Mouse (Mus musculus): ENCODE measurements around the gene Tpm3. TPM values are rescaled to one million over a fixed set of nuclear protein-coding genes. Genes with fewer than 3 reads are reported as not detected.

Tpm3 gene
- total and polyA plus RNA-seq, 3 experiments: 42.2 to 48.9 (median 44.5) TPM

- Histone ChIP-seq H3K27ac (peak overlapping the region; percentile 98), H3K9ac (ENCODE audit: low read depth, low read length) (peak overlapping the region; percentile 80), H3K79me2 (replicated peaks; ENCODE audit: control insufficient read depth, insufficient read depth, low read length) (peaks cover 7% of the 10 kb centered on the region; the same call in 1 of the 2 replicates), H3K4me1 (ENCODE audit: control insufficient read depth, insufficient read depth, low read length) (peaks cover 27% of the 10 kb centered on the region), H3K4me3 (peak overlapping the region; percentile 79), H3K27me3 (ENCODE audit: control insufficient read depth, insufficient read depth, low read length) (no peaks in the 10 kb centered on the region), H3K36me3 (ENCODE audit: control insufficient read depth, insufficient read depth, low read length) (peaks cover 17% of the 10 kb centered on the region)
- TF ChIP-seq EP300 (IDR thresholded peaks at IDR 0.05; ENCODE audit: insufficient read depth, low read depth, low read length): no peak
- intact Hi-C loops (cut with DNase I): no loop called here
- WGBS: 0% methylated on average over 6 of the region's 6 CpGs
- no peak for DNase-seq
Measured at GRCm38 (mm10) chr3:90080498-90080863, 8.0 kb downstream of the Tpm3 start.

DNA sequence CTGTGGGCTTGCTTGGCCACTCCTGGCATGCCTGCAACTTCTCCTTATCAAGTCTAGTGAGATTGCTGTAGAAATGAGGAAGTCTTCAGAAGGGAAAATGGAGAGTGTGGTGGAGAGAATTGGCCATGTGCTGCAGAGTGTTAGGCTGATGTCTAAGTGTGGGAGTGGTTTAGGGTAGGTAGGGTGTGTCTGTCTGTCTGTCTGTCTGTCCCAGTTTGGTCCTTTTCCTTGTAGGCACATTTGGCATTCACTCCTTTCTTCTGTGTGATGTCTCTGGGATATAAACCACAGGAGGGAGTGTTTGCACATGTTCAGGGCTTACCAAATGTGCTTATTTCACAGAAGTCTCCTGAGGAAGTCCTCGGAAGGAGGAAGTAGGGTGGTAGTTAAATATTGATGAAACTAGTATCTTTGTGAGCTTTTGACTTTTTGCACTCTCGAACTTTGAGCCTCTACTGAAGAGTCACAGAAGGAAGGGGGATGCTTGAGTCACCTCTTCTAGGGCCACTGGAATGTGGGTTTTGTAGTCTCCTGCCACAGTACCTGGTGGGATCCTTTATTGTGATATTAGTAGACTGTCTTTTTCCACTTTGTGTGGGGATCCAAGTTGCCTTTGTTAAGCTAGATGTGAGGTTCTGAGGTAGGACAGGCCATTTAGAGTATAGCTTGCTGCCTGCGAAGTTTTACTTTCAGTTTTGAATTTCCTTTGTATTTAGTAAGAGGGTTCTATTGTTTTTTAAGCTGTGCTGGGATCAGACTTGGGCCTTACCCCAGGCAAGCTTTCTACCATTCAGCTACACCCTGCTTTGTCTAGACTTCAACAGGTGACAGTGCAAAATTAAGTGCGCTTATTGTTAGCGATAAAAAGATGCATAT lies 9.2 kb downstream of the Tpm3 start:
- peak in 1 of 2 experiments; percentile 42 for DNase-seq
- peaks cover 31% of the 10 kb centered on the region for H3K4me1 ChIP-seq (ENCODE audit: control insufficient read depth, insufficient read depth, low read length)
- WGBS: 34% methylated on average over 5 of the region's 5 CpGs
- intact Hi-C loops (cut with DNase I): no loop called here
- peaks cover 9% of the 10 kb centered on the region for H3K79me2 ChIP-seq (replicated peaks; ENCODE audit: control insufficient read depth, insufficient read depth, low read length)
- peak overlapping the region; percentile 19; the same call in 1 of the 2 replicates for H3K4me3 ChIP-seq
- peak overlapping the region; percentile 64 for H3K27ac ChIP-seq
- peak overlapping the region; percentile 54; the same call in 1 of the 2 replicates for H3K9ac ChIP-seq (ENCODE audit: low read depth, low read length)
- no peaks in the 10 kb centered on the region for H3K27me3 ChIP-seq (ENCODE audit: control insufficient read depth, insufficient read depth, low read length)
- peaks cover 20% of the 10 kb centered on the region for H3K36me3 ChIP-seq (ENCODE audit: control insufficient read depth, insufficient read depth, low read length)
- TF ChIP-seq CTCF (IDR thresholded peaks at IDR 0.05) (no peak), EP300 (IDR thresholded peaks at IDR 0.05; ENCODE audit: insufficient read depth, low read depth, low read length) (no peak), POLR2A (IDR thresholded peaks at IDR 0.05; ENCODE audit: insufficient read depth, low read depth, low read length) (no peak)

DNA sequence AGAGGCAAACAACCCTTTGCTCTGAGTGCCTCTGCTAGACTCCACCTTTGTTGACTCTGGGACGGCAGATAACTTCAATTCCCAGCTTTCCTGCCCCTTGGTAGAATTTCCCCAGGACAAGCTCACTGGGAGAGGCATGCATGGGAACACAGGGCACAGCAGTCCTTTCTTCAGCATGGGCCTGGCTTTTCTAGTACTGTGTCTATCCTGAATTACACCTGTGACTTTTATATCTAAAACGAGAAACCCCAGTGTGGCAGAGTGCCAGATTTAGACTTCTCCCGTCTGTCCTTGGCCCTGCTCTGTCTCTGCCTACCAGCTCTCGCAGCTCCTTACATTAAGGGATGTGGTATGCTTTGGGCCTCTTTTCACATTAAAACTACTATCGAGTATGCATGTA lies 10.6 kb downstream of the Tpm3 start:
- WGBS: 27% methylated on average over 5 of the region's 5 CpGs
- peaks cover 30% of the 10 kb centered on the region for H3K4me1 ChIP-seq (ENCODE audit: control insufficient read depth, insufficient read depth, low read length)
- no peak for DNase-seq

GRCm38 (mm10) chr3:90083698-90084324 lies 11.4 kb downstream of the Tpm3 start:
- Histone ChIP-seq H3K4me3 (peak overlapping the region; percentile 5; the same call in 1 of the 2 replicates), H3K36me3 (ENCODE audit: control insufficient read depth, insufficient read depth, low read length) (peaks cover 20% of the 10 kb centered on the region), H3K4me1 (ENCODE audit: control insufficient read depth, insufficient read depth, low read length) (peaks cover 30% of the 10 kb centered on the region), H3K27me3 (ENCODE audit: control insufficient read depth, insufficient read depth, low read length) (no peaks in the 10 kb centered on the region), H3K79me2 (replicated peaks; ENCODE audit: control insufficient read depth, insufficient read depth, low read length) (peaks cover 9% of the 10 kb centered on the region), H3K9ac (ENCODE audit: low read depth, low read length) (no peak overlapping the region), H3K27ac (peak overlapping the region; percentile 10; the same call in 1 of the 2 replicates)
- intact Hi-C loops (cut with DNase I): no loop called here
- no peak for DNase-seq
- WGBS: 47% methylated on average over 3 of the region's 3 CpGs
- TF ChIP-seq POLR2A (IDR thresholded peaks at IDR 0.05; ENCODE audit: insufficient read depth, low read depth, low read length): no peak
- no peak for TF ChIP-seq EP300 (IDR thresholded peaks at IDR 0.05; ENCODE audit: insufficient read depth, low read depth, low read length)
- TF ChIP-seq CTCF (IDR thresholded peaks at IDR 0.05): no peak

More for the DNA sequence above, 10.6 kb downstream of the Tpm3 start:
- Histone ChIP-seq H3K36me3 (ENCODE audit: control insufficient read depth, insufficient read depth, low read length) (peaks cover 20% of the 10 kb centered on the region), H3K4me3 (peak overlapping the region; percentile 5; the same call in 1 of the 2 replicates), H3K27ac (peak overlapping the region; percentile 64; the same call in 1 of the 2 replicates), H3K9ac (ENCODE audit: low read depth, low read length) (no peak overlapping the region), H3K79me2 (replicated peaks; ENCODE audit: control insufficient read depth, insufficient read depth, low read length) (peaks cover 9% of the 10 kb centered on the region), H3K27me3 (ENCODE audit: control insufficient read depth, insufficient read depth, low read length) (no peaks in the 10 kb centered on the region)
- TF ChIP-seq CTCF (IDR thresholded peaks at IDR 0.05) (no peak), EP300 (IDR thresholded peaks at IDR 0.05; ENCODE audit: insufficient read depth, low read depth, low read length) (no peak), POLR2A (IDR thresholded peaks at IDR 0.05; ENCODE audit: insufficient read depth, low read depth, low read length) (no peak)
- intact Hi-C loops (cut with DNase I): no loop called here

- H3K4me3 ChIP-seq: no peak overlapping the region
- intact Hi-C loops (cut with DNase I): no loop called here
- H3K4me1 ChIP-seq (ENCODE audit: control insufficient read depth, insufficient read depth, low read length): peaks cover 28% of the 10 kb centered on the region
- DNase-seq: peak; percentile 32 to 36
- peaks cover 20% of the 10 kb centered on the region for H3K36me3 ChIP-seq (ENCODE audit: control insufficient read depth, insufficient read depth, low read length)
- H3K27ac ChIP-seq: peak overlapping the region; percentile 63
- TF ChIP-seq CTCF (IDR thresholded peaks at IDR 0.05) (no peak), EP300 (IDR thresholded peaks at IDR 0.05; ENCODE audit: insufficient read depth, low read depth, low read length) (no peak)
- H3K79me2 ChIP-seq (replicated peaks; ENCODE audit: control insufficient read depth, insufficient read depth, low read length): peaks cover 9% of the 10 kb centered on the region
- no peak overlapping the region for H3K9ac ChIP-seq (ENCODE audit: low read depth, low read length)
- no peaks in the 10 kb centered on the region for H3K27me3 ChIP-seq (ENCODE audit: control insufficient read depth, insufficient read depth, low read length)
- WGBS: 29% methylated on average over 4 of the region's 4 CpGs
Measured at GRCm38 (mm10) chr3:90084790-90085189, 12.3 kb downstream of the Tpm3 start.

DNA sequence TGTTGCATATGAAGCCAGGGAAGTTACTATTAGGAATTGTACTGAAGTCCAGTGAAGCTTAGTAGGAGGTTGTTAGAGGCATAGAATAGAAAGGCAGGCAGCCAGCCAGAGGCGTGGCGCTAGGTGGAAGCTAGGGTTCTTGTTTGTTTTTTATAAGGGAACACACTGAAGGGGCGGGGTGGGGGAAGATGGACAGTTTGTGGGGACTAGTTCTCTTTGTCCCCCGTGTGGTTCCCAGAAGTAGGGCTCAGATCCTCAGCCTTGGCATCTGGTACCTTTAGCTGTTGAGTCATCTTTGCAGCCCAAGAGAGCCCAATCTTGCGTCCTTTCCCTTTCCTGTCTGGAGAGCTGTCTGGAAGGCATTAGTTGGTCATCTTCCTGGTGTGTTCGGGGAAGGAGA lies 12.8 kb downstream of the Tpm3 start:
- Histone ChIP-seq H3K27ac (peak overlapping the region; percentile 63), H3K4me1 (ENCODE audit: control insufficient read depth, insufficient read depth, low read length) (peaks cover 28% of the 10 kb centered on the region), H3K4me3 (no peak overlapping the region; the same call in 1 of the 2 replicates), H3K79me2 (replicated peaks; ENCODE audit: control insufficient read depth, insufficient read depth, low read length) (peaks cover 9% of the 10 kb centered on the region), H3K36me3 (ENCODE audit: control insufficient read depth, insufficient read depth, low read length) (peaks cover 20% of the 10 kb centered on the region), H3K27me3 (ENCODE audit: control insufficient read depth, insufficient read depth, low read length) (no peaks in the 10 kb centered on the region), H3K9ac (ENCODE audit: low read depth, low read length) (no peak overlapping the region)
- intact Hi-C loops (cut with DNase I): no loop called here
- DNase-seq: peak; percentile 44 to 47
- WGBS: 36% methylated on average over 6 of the region's 6 CpGs
- TF ChIP-seq CTCF (IDR thresholded peaks at IDR 0.05): 0 out of 2 replicates have a peak, but pooled peaks have one; percentile 11
- TF ChIP-seq EP300 (IDR thresholded peaks at IDR 0.05; ENCODE audit: insufficient read depth, low read depth, low read length): no peak

All from heart, adult 2 months (tissue).